Mouse (Mus musculus): ENCODE measurements around the gene Kcnk15. TPM values are rescaled to one million over a fixed set of nuclear protein-coding genes. Genes with fewer than 3 reads are reported as not detected.

Kcnk15 gene
- polyA plus RNA-seq, 1 experiment from 2014 or later = not detected

DNA sequence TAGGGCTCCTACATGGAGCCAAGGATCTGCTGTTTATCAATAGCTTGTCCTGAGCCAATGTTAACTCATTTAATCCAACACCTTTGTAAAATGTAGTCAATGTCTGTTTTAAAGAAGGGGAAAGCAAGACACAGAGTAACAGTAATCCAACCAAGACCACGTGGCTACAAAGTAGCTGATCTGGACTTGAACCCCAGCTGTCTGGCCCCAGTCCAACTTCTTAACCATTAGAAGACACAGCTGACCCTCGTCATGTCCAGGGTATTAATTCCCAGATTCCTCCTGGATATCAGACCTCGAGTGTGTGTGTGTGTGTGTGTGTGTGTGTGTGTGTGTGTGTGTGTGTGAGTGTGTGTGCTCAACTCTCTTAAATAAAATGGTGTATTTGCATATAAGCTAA, 18.5 kb downstream of the Kcnk15 start:
- POLR2A ChIA-PET = interaction anchor here (0.7 kb wide), 1 partner anchor 14 kb away, joined by 5 read pairs; no protein-coding TSS in a partner anchor
- TF ChIP-seq CTCF (IDR thresholded peaks at IDR 0.05) = no peak
- ATAC-seq (no peak), DNase-seq (ENCODE audit: low read depth, low spot score) (no peak)
- in situ Hi-C loops (cut with MboI; ENCODE audit: low pct_unique_long_range_greater_than_20kb) = no loop called here
- CTCF ChIA-PET = no interaction called here
- H3K27me3 ChIP-seq = peaks cover 31% of the 10 kb centered on the region

DNA sequence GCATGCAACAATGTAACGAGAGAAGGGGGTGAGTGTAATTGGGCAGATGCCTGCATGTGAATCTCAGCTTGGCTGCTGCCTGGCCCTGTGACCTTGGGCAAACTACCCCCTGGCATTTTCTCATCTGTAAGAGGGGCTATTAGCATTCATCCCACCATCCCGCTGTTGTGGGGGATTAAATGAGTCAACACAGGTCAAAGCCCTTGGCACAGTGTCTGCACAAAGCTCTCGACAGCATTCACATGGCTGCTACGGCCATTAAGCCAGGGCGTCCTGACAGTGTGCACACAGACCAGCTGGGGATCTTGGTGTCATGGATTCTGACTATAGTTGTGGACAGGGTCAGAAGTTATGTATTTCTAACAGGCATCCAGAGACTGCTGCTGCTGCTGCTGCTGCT, 21.4 kb downstream of the Kcnk15 start:
- no peak for TF ChIP-seq CTCF (IDR thresholded peaks at IDR 0.05)
- peaks cover 34% of the 10 kb centered on the region for H3K27me3 ChIP-seq
- DNase-seq (ENCODE audit: low read depth, low spot score) (no peak), ATAC-seq (no peak)
- in situ Hi-C loops (cut with MboI; ENCODE audit: low pct_unique_long_range_greater_than_20kb) = no loop called here
- CTCF ChIA-PET = no interaction called here
- POLR2A ChIA-PET = no interaction called here

DNA sequence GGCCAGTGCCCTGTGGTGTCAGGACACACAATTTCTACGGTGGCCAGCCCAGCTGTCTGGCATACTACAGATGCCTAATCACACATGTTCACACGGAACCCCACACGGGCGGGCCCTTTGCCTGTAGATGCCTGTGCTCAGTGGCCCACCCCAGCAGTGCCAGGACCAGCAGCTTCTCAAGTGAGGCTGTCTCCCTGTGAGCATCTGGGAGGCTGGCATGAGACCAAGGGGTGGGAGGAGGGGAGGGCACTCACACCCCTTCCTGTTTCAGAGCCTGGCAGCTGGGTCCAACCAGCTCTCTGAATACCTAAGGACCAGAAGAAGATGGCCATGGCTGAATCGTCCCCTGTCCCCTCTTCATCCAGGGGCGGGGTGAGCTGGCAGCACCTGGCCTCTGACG, 22.0 kb downstream of the Kcnk15 start:
- POLR2A ChIA-PET = no interaction called here
- no peak for TF ChIP-seq CTCF (IDR thresholded peaks at IDR 0.05)
- ATAC-seq = no peak
- in situ Hi-C loops (cut with MboI; ENCODE audit: low pct_unique_long_range_greater_than_20kb) = no loop called here
- H3K27me3 ChIP-seq = peaks cover 35% of the 10 kb centered on the region
- no peak for DNase-seq (ENCODE audit: low read depth, low spot score)
- CTCF ChIA-PET = no interaction called here

GRCm38 (mm10) chr2:163876830-163877498, 23.5 kb downstream of the Kcnk15 start:
- DNase-seq (ENCODE audit: low read depth, low spot score) (no peak), ATAC-seq (no peak)
- CTCF ChIA-PET = no interaction called here
- in situ Hi-C loops (cut with MboI; ENCODE audit: low pct_unique_long_range_greater_than_20kb) = no loop called here
- TF ChIP-seq CTCF (IDR thresholded peaks at IDR 0.05) = no peak
- H3K27me3 ChIP-seq = peaks cover 30% of the 10 kb centered on the region
- POLR2A ChIA-PET = no interaction called here

- in situ Hi-C loops (cut with MboI; ENCODE audit: low pct_unique_long_range_greater_than_20kb) = no loop called here
- ATAC-seq = no peak
- H3K27me3 ChIP-seq = peaks cover 31% of the 10 kb centered on the region
- no peak for TF ChIP-seq CTCF (IDR thresholded peaks at IDR 0.05)
- DNase-seq (ENCODE audit: low read depth, low spot score) = no peak
- POLR2A ChIA-PET = no interaction called here
- CTCF ChIA-PET = no interaction called here
Measured at GRCm38 (mm10) chr2:163880891-163881290, 27.4 kb downstream of the Kcnk15 start.

- no peak for DNase-seq (ENCODE audit: low read depth, low spot score)
- CTCF ChIA-PET = no interaction called here
- no peak for ATAC-seq
- peaks cover 38% of the 10 kb centered on the region for H3K27me3 ChIP-seq
- TF ChIP-seq CTCF (IDR thresholded peaks at IDR 0.05) = no peak
- POLR2A ChIA-PET = no interaction called here
- in situ Hi-C loops (cut with MboI; ENCODE audit: low pct_unique_long_range_greater_than_20kb) = no loop called here
Measured at GRCm38 (mm10) chr2:163882859-163883652, 29.6 kb downstream of the Kcnk15 start.

DNA sequence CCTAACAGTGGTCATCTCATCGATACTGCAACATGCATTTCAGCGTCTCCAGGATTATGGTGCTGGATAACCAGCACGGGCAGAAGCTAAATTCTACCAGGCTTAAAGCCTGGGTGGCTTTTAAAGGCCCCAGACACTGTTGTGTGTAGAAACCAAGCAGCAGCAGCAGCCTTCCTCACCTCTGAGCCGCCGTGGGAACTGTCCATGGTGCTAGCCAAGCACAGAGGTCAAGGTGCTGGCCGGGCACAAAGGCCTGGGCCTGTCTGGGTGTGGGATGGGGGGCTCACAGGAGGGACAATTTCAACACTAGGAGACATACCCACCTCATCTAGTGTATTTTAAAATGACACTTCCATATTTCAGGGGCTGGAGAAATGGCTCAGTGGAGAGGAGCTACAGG, 36.0 kb downstream of the Kcnk15 start:
- DNase-seq (ENCODE audit: low read depth, low spot score) (peak; percentile 4), ATAC-seq (no peak)
- CTCF ChIA-PET = no interaction called here
- POLR2A ChIA-PET = no interaction called here
- in situ Hi-C loops (cut with MboI; ENCODE audit: low pct_unique_long_range_greater_than_20kb) = no loop called here
- H3K27me3 ChIP-seq = peaks cover 15% of the 10 kb centered on the region
- no peak for TF ChIP-seq CTCF (IDR thresholded peaks at IDR 0.05)

DNA sequence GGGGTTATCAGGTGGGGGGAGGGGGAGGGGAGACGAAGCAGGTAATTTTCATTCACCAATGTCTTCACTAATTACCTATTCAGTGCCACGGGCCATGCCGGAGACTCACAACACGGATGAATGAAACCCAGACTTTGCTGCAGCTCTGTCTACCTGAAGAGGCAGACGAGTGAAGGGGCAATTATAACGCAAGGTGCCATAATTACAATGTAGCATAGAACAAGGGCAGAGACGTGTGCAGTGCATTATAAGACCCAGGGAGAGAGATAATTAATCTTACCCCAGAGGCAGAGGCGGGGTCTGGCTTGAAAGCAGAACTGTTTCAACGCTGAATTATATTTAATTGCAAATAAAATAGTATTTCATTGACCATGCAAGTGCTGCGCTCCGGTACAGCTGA, 37.1 kb downstream of the Kcnk15 start:
- DNase-seq (ENCODE audit: low read depth, low spot score) = no peak
- POLR2A ChIA-PET = no interaction called here
- ATAC-seq = no peak
- H3K27me3 ChIP-seq = peaks cover 9% of the 10 kb centered on the region
- TF ChIP-seq CTCF (IDR thresholded peaks at IDR 0.05) = no peak
- CTCF ChIA-PET = no interaction called here
- in situ Hi-C loops (cut with MboI; ENCODE audit: low pct_unique_long_range_greater_than_20kb) = no loop called here

GRCm38 (mm10) chr2:163891271-163891670, 37.8 kb downstream of the Kcnk15 start:
- DNase-seq (ENCODE audit: low read depth, low spot score) (no peak), ATAC-seq (no peak)
- in situ Hi-C loops (cut with MboI; ENCODE audit: low pct_unique_long_range_greater_than_20kb) = no loop called here
- POLR2A ChIA-PET = no interaction called here
- no peak for TF ChIP-seq CTCF (IDR thresholded peaks at IDR 0.05)
- CTCF ChIA-PET = no interaction called here
- H3K27me3 ChIP-seq = peaks cover 7% of the 10 kb centered on the region

DNA sequence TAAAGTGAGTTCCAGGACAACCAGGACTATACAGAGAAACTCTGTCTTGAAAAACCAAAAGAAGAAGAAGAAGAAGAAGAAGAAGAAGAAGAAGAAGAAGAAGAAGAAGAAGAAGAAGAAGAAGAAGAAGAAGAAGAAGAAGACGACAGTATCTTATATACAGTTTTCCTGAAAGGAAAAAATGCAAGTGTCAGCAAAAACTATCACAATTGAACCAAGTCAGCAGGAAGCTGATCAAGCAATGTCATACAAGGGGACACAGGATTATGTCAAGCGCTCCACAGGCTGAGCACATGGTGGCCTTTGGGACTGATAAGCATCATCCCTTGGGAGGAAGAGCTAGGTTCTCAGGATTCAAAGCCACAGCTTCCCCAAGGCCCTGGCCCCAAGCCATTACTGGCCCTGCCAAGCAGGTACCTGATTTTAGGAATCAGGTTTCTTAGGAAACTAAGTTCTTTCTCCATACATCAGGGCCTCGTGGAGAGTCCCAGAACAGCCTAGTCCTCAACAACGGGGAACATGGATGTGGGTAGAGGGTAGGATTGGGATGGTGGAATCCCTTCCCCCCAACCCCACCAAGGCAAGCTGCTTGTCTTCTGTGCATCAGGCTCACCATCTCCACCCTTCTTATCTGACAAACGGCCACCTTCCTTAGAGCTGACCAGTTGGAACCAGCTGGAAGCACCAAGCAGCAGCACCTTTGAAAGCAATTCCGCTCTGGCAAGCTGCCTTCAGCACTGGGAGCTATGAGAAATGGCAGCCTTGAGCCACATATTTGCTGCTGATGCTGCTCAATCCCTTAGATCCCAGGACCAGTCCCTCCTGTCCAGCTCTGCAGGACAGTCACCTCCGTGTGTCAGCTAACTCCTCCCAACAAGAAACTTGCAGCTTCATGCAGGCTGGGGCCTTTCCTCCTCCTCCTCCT, 40.3 kb downstream of the Kcnk15 start:
- CTCF ChIA-PET = no interaction called here
- TF ChIP-seq CTCF (IDR thresholded peaks at IDR 0.05) = no peak
- DNase-seq (ENCODE audit: low read depth, low spot score) (no peak), ATAC-seq (no peak)
- POLR2A ChIA-PET = interaction anchor here (0.7 kb wide), 1 partner anchor 837 kb away, joined by 5 read pairs; no protein-coding TSS in a partner anchor
- in situ Hi-C loops (cut with MboI; ENCODE audit: low pct_unique_long_range_greater_than_20kb) = no loop called here
- H3K27me3 ChIP-seq = peaks cover 8% of the 10 kb centered on the region

DNA sequence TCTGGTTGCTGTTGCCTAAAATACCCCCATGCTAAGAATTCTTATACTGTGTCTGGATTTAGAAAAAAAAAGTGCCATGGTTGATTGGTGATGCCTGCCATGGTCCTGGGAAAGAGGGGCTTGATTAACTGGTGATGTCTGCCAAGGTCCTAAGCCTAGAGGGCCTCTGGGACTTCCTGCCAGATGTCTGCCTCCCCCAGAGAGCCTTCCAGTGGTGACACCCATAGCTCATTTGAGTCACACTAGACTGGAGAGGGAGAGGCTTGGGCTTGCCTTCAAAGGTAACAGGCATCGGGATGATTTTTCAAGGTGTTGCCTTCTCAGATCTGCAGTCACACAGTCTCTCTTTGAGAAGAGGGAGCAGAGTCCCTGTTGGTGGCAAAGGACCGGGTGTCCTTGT, 41.7 kb downstream of the Kcnk15 start:
- H3K27me3 ChIP-seq = peaks cover 12% of the 10 kb centered on the region
- in situ Hi-C loops (cut with MboI; ENCODE audit: low pct_unique_long_range_greater_than_20kb) = no loop called here
- ChIA-PET POLR2A (no interaction called here), CTCF (no interaction called here)
- ATAC-seq (no peak), DNase-seq (ENCODE audit: low read depth, low spot score) (no peak)
- no peak for TF ChIP-seq CTCF (IDR thresholded peaks at IDR 0.05)
